Mouse (Mus musculus): ENCODE measurements around the gene Drg1.
"Not testable (repeated sequence)": the region's sequence is repeated elsewhere in the genome, so short reads cannot be mapped to it uniquely, and the experiment has no call there.

Drg1 gene

DNA sequence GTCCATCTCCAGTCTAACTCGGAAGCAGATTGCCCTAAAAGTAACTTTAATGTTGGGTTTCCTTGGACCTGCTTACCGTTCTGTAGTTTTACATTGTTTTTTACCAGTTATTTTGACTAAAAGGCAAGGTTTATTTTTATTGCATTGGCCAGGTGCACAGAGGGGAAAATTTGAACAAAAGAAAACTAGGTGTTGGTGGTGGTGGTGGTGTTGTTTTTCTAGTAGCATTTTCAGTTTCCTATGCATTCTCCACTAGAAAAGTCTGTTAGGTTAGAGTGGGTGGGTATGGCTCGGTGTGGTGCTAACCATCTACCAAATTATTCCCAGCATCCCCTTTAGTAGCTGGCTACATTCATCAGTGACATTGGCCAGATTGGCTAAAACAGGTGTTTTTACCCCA lies 59.4 kb downstream of the Drg1 start:
- DNase-seq = no peak

- no peak for DNase-seq
Observed at GRCm38 (mm10) chr11:3205207-3205606, 61.0 kb downstream of the Drg1 start.

- DNase-seq = no peak
Observed at GRCm38 (mm10) chr11:3203771-3204170, 62.4 kb downstream of the Drg1 start.

- DNase-seq = peak; percentile 57 to 72
Observed at GRCm38 (mm10) chr11:3202781-3203441, 63.3 kb downstream of the Drg1 start.

DNA sequence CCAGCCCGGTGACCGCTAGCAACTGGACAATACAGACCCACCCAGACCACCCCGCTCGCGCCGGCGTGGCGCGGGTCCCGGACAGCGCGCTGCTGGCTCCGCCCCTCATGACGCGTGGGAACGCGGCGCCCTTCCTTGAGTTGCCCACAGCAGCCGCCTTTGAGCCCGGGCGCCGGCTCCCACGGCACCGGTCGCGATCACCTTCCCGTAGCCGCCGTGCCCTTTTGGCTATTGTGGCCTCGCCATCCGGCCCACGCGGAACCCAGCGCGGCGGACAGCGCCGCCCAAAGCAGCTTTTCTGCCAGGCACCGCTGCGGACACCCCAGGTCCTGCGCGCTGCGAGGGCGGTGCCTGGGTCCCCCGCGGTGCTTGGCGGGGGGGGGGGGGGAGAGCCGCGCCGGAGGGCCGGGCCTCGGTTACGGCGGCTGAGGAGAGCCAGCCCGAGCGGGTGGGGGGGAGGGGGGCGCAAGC lies 63.9 kb downstream of the Drg1 start, which contains the start of gene Eif4enif1:
Eif4enif1 (plus strand) TSS at position 162 of the 471 bp plus-strand sequence.
- peak; percentile 84 to 94 for DNase-seq

DNA sequence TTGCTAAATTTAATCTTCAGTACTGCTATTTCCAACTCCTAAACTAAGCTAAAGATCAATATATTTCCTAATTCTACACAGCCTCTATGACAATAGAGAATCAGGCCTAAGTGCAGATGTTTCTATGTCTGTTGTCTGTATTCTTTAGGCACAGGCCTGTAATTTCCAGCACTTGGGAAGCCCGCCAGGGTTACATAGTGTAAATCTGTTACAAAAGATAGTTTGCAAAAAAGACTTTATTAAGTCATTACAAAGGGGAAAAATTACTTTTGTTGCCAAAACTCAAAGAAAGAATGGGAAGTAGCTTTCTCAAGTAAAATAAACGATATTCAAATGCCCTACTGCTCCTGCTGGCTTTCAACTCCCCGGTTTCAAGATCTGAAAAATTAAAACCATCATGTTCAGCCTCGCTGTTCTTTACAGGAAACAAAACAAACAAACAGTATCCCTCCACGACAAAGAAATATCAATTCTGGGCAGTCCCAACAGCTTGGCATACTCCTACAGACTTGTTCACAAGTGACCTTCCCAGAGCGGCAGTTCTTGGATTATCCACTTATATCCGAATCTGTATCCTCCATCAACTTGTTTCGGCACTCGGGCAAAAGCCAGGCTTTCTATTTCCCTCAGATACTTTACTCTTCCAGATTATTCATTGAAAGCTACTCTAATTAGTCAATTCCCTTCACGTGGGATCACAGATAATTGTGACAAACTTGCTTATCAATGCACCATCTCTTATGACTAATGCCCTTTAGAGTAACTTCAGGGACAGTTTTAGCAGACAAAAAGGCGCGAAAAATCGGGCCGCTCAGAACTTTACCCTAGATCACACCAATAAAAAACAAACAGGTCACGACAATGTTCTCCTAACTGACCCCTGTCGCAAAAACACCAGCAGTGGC lies 64.6 kb downstream of the Drg1 start:
- peak; percentile 12 to 30 for DNase-seq

GRCm38 (mm10) chr11:3200636-3201035 lies 65.6 kb downstream of the Drg1 start:
- DNase-seq = not testable (repeated sequence)

DNA sequence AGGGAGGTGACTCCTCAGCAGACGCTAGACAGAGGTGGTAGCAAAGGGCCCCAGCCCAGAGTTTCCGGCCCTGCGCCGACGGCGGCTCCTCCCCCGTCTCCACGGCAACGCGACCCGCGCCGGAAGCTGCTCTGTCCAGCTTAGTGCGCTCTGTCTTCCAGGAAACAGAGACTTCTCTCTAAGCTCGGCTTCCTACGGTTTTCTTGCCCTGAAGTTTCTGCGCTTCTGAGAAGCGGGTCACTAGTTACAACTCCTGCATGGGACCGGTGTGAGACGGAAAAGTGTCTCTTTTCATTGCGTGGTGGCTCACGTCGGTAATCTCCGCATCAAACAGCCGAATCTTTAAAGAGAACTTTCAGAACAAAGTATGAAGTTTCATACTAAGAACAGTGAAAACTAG lies 72.9 kb downstream of the Drg1 start, which contains the start of gene Sfi1:
Sfi1 (minus strand) TSS at position 101 of the 400 bp plus-strand sequence.
- no peak for DNase-seq

- DNase-seq = not testable (repeated sequence)
Observed at GRCm38 (mm10) chr11:3182707-3183106, 83.5 kb downstream of the Drg1 start.

- peak in 1 of 2 experiments; percentile 28 for DNase-seq
Observed at GRCm38 (mm10) chr11:3181971-3182370, 84.2 kb downstream of the Drg1 start.

GRCm38 (mm10) chr11:3181250-3181649 lies 85.0 kb downstream of the Drg1 start:
- peak; percentile 35 to 56 for DNase-seq

DNA sequence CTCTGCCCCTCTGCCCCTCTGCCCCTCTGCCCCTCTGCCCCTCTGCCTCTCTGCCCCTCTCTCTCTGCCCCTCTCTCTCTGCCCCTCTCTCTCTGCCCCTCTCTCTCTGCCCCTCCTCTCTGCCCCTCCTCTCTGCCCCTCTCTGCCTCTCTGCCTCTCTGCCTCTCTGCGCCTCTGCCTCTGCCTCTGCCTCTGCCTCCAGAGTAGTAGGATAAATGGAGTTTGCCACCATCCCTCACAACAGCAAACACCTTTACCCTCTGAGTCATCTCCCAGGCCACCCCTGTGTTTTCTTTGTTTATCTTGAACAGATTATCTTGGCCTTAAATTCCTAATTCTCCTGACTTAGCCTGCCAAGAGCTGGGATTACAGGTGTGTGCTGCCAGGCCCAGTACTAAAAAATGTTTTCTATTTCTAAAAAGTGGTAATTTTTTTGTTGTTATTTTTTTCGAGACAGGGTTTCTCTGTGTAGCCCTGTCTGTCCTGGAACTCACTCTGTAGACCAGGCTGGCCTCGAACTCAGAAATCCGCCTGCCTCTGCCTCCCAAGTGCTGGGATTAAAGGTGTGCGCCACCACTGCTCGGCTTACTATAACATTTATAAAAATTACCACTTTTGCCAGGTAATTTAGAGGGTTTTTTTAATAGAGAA lies 85.6 kb downstream of the Drg1 start:
- not testable (repeated sequence) for DNase-seq

GRCm38 (mm10) chr11:3179726-3180092 lies 86.5 kb downstream of the Drg1 start:
- DNase-seq = peak in 1 of 2 experiments; percentile 28

DNA sequence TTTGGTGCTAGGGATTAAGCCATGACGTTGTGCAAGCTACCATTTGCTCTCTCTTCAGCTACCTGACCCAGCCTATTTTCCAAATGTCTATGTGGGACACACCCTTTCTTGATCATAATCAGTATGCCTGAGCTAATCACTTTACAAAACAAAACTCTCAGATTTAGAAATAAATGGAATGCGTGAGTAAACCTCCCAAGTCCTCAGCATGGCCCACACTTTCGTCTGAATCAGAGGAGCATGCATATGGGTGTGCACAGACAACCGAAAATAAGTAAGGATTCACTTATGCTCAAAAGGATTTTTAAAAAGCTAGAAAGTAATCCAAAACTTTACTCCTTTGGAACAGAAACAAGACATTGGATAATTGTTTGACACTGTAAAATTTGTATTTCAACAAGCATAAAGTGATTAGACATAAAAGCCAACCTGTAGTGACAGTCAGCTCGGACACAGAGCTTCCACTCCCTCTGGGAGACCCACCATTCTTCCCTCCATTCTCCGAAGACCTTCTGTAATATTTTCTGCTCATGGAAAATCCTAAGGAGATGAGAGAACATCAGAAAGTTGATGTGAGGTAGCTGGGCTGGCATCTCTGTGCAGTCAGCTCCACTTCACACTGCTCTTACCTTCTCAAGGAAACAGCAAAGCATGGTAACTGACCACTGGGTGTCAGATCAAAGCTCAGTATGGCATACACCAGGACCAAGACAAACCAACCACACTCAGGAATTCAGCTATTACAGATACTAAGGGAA lies 87.1 kb downstream of the Drg1 start:
- DNase-seq = not testable (repeated sequence)

- DNase-seq = peak; percentile 38 to 55
Observed at GRCm38 (mm10) chr11:3173425-3174318, 92.5 kb downstream of the Drg1 start.

- not testable (repeated sequence) for DNase-seq
Observed at GRCm38 (mm10) chr11:3172526-3172925, 93.7 kb downstream of the Drg1 start.

DNA sequence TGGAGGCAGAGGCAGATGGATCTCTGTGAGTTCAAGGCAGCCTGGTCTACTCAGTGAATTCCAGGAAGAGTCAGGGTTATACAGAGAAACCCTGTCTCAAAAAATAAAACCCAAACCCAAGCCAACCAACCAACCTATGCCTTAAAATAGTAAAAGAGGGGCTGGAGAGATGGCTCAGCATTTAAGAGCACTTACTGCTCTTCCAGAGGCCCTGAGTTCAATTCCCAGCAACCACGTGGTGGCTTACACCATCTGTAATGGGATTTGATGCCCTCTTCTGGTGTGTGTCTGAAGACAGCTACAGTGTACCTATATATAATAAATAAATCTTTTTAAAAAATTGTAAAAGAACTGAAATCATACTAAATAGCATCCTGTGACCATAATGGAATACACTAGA lies 94.3 kb downstream of the Drg1 start:
- DNase-seq = peak in 1 of 2 experiments; percentile 36

- not testable (repeated sequence) for DNase-seq
Observed at GRCm38 (mm10) chr11:3169042-3169441, 97.2 kb downstream of the Drg1 start.

GRCm38 (mm10) chr11:3167571-3168001 lies 98.6 kb downstream of the Drg1 start:
- peak in 1 of 2 experiments; percentile 43 for DNase-seq

GRCm38 (mm10) chr11:3167129-3167528 lies 99.1 kb downstream of the Drg1 start:
- DNase-seq = not testable (repeated sequence)

GRCm38 (mm10) chr11:3166321-3166720 lies 99.9 kb downstream of the Drg1 start:
- DNase-seq = not testable (repeated sequence)

All from cerebellum, adult 18-20 months (tissue).